Mouse (Mus musculus) neural tube, embryonic 11.5 days (tissue): Measurements from ENCODE around the gene Nolc1. TPM values are rescaled to one million over a fixed set of nuclear protein-coding genes. Genes with fewer than 3 reads are reported as not detected.

Experiments
- ATAC-seq: fragments of 200-750 bp; cut with Nextera tagmentation; 2 replicates; pipeline ENCODE4 v1.8.0; 2017; ENCODE audit warnings: moderate number of reproducible peaks, mild to moderate bottlenecking, moderate TSS enrichment, moderate library complexity; ENCODE audit not compliant: insufficient read depth, low FRiP score, low TSS enrichment
- DNase-seq: peaks from one replicate; pipeline ENCODE4 v3.0.0-alpha.2; 2015; ENCODE audit warnings: low spot score
- H3K27ac ChIP-seq: fragments of 300-500 bp; sonication (generic); 2 replicates; pipeline ENCODE4 v1.5.1; 2014; ENCODE audit warnings: low read depth, mild to moderate bottlenecking, low read length
- H3K27me3 ChIP-seq: fragments of 300-500 bp; sonication (generic); 2 replicates; pipeline ENCODE4 v1.6.1; 2014; ENCODE audit warnings: mild to moderate bottlenecking, low read length, mixed read lengths; ENCODE audit not compliant: control insufficient read depth, insufficient read depth
- H3K36me3 ChIP-seq: fragments of 300-500 bp; sonication (generic); 2 replicates; pipeline ENCODE4 v1.6.1; 2014; ENCODE audit warnings: mild to moderate bottlenecking, low read length, moderate library complexity, mixed read lengths; ENCODE audit not compliant: control insufficient read depth, insufficient read depth
- H3K4me1 ChIP-seq: fragments of 300-500 bp; sonication (generic); 2 replicates; pipeline ENCODE4 v1.6.1; 2014; ENCODE audit warnings: low read length, mixed read lengths; ENCODE audit not compliant: control insufficient read depth, insufficient read depth
- H3K4me2 ChIP-seq: fragments of 300-500 bp; sonication (generic); 2 replicates; pipeline ENCODE4 v1.6.1; 2014; ENCODE audit warnings: low read depth, mild to moderate bottlenecking, moderate library complexity
- H3K4me3 ChIP-seq: fragments of 300-500 bp; sonication (generic); 2 replicates; pipeline ENCODE4 v1.5.1; 2014; ENCODE audit warnings: low read depth, low read length
- H3K9ac ChIP-seq: fragments of 300-500 bp; sonication (generic); 2 replicates; pipeline ENCODE4 v1.6.1; 2014; ENCODE audit warnings: mild to moderate bottlenecking, low read length
- H3K9me3 ChIP-seq: fragments of 300-500 bp; sonication (generic); 2 replicates; pipeline ENCODE4 v1.6.1; 2016; ENCODE audit warnings: low read length; ENCODE audit not compliant: control insufficient read depth
- WGBS: fragments of 180-500 bp; shearing (Covaris S2); extraction: QIAGEN DNeasy Blood & Tissue Kit; methylation state at CpG from one replicate; pipeline ENCODE4 v1.1.7; 2014; 5-methylcytosine and 5-hydroxymethylcytosine counted together
- polyA plus RNA-seq: library from polyadenylated mRNA; unstranded; fragments of >200 nt; fragmentation: Nextera tagmentation; extraction: Ambion mirVana; gene quantifications from 2 replicates; pipeline ENCODE4 v1.2.1, GENCODE M21; 2014

The Nolc1 gene
- 103 and 112 TPM in 2 replicates for polyA plus RNA-seq

- Histone ChIP-seq H3K9ac (peak within 1 kb of the TSS; percentile 82), H3K4me3 (peak within 1 kb of the TSS; percentile 88), H3K36me3 (peaks cover 22% of the 10 kb centered on the region), H3K9me3 (no peaks in the 10 kb centered on the region), H3K4me1 (peaks cover 8% of the 10 kb centered on the region), H3K27me3 (no peaks in the 10 kb centered on the region), H3K27ac (0 out of 2 replicates have a peak within 1 kb of the TSS, but pooled peaks have one; percentile 27), H3K4me2 (peak within 1 kb of the TSS; percentile 62)
- DNase-seq (peak; percentile 100), ATAC-seq (peak; percentile 92)
- WGBS = under 1% methylated on average over 66 of the region's 66 CpGs
Observed at GRCm38 (mm10) chr19:46075616-46076607, at the start of gene Nolc1. Gene Nolc1, plus strand, starts transcription at chr19:46075863.

GRCm38 (mm10) chr19:46026567-46026966, 49.1 kb upstream of the Nolc1 start:
- no peaks in the 10 kb centered on the region for H3K27me3 ChIP-seq
- ATAC-seq (no peak), DNase-seq (no peak)
- no peak overlapping the region for H3K4me3 ChIP-seq
- no peak overlapping the region for H3K27ac ChIP-seq
- WGBS = 68% methylated on average over 8 of the region's 8 CpGs
- no peak overlapping the region for H3K9ac ChIP-seq
- peaks cover 7% of the 10 kb centered on the region; the same call in 1 of the 2 replicates for H3K36me3 ChIP-seq
- no peak overlapping the region for H3K4me2 ChIP-seq
- H3K4me1 ChIP-seq = no peaks in the 10 kb centered on the region; the same call in 1 of the 2 replicates
- H3K9me3 ChIP-seq = no peaks in the 10 kb centered on the region

- Histone ChIP-seq H3K4me2 (no peak overlapping the region), H3K4me3 (no peak overlapping the region), H3K27ac (no peak overlapping the region), H3K27me3 (no peaks in the 10 kb centered on the region), H3K4me1 (no peaks in the 10 kb centered on the region; the same call in 1 of the 2 replicates), H3K9me3 (no peaks in the 10 kb centered on the region), H3K36me3 (peaks cover 21% of the 10 kb centered on the region), H3K9ac (no peak overlapping the region)
- WGBS = 73% methylated on average over 11 of the region's 11 CpGs
- DNase-seq (no peak), ATAC-seq (no peak)
Observed at GRCm38 (mm10) chr19:46028747-46029320, 46.8 kb upstream of the Nolc1 start.

- Histone ChIP-seq H3K4me2 (no peak overlapping the region), H3K4me1 (no peaks in the 10 kb centered on the region; the same call in 1 of the 2 replicates), H3K9ac (no peak overlapping the region), H3K9me3 (no peaks in the 10 kb centered on the region), H3K27me3 (no peaks in the 10 kb centered on the region), H3K4me3 (no peak overlapping the region), H3K27ac (no peak overlapping the region), H3K36me3 (peaks cover 29% of the 10 kb centered on the region)
- WGBS = 96% methylated on average over 1 of the region's 1 CpGs
- no peak for ATAC-seq
- DNase-seq = no peak
Observed at GRCm38 (mm10) chr19:46029652-46030051, 46.0 kb upstream of the Nolc1 start.

GRCm38 (mm10) chr19:46030196-46030983, 45.3 kb upstream of the Nolc1 start:
- ATAC-seq (no peak), DNase-seq (no peak)
- Histone ChIP-seq H3K36me3 (peaks cover 36% of the 10 kb centered on the region), H3K4me2 (no peak overlapping the region), H3K9me3 (no peaks in the 10 kb centered on the region), H3K4me1 (no peaks in the 10 kb centered on the region; the same call in 1 of the 2 replicates), H3K27me3 (no peaks in the 10 kb centered on the region), H3K4me3 (no peak overlapping the region), H3K9ac (no peak overlapping the region), H3K27ac (no peak overlapping the region)
- WGBS = 93% methylated on average over 10 of the region's 10 CpGs

- H3K4me3 ChIP-seq = no peak overlapping the region
- no peak for DNase-seq
- no peak overlapping the region for H3K27ac ChIP-seq
- no peak overlapping the region for H3K9ac ChIP-seq
- H3K36me3 ChIP-seq = peaks cover 43% of the 10 kb centered on the region
- no peaks in the 10 kb centered on the region for H3K27me3 ChIP-seq
- H3K4me1 ChIP-seq = peaks cover 4% of the 10 kb centered on the region
- H3K9me3 ChIP-seq = no peaks in the 10 kb centered on the region
- no peak for ATAC-seq
- no peak overlapping the region for H3K4me2 ChIP-seq
- 83% methylated on average over 9 of the region's 9 CpGs for WGBS
Observed at GRCm38 (mm10) chr19:46031689-46032432, 43.8 kb upstream of the Nolc1 start.

- no peak for ATAC-seq
- Histone ChIP-seq H3K4me2 (no peak overlapping the region), H3K4me3 (no peak overlapping the region), H3K27ac (no peak overlapping the region), H3K36me3 (peaks cover 43% of the 10 kb centered on the region), H3K4me1 (peaks cover 15% of the 10 kb centered on the region), H3K9me3 (no peaks in the 10 kb centered on the region), H3K27me3 (no peaks in the 10 kb centered on the region), H3K9ac (no peak overlapping the region)
- WGBS = 85% methylated on average over 24 of the region's 26 CpGs
- DNase-seq = no peak
Observed at GRCm38 (mm10) chr19:46032731-46033510, 42.7 kb upstream of the Nolc1 start.
